ENCODE assay signal across 24 mouse cellular contexts in genomic region chr19:24537691-24538090, GRCm38 (mm10). TPM values are rescaled to one million over a fixed set of nuclear protein-coding genes. Genes with fewer than 3 reads are reported as not detected.
DNase-seq lines count a peak whose midpoint lies in the region; ATAC-seq and TF ChIP-seq lines count a peak whose summit lies in the region.
"Had no signal": no experiment of that assay in that cellular context is flagged by ENCODE, and none has a peak within 500 bp of the region (broad histone marks: within the 10 kb centered on the region; RNA-seq: fewer than 3 reads in every experiment).

No protein-coding gene starts in this region.

- H3K4me1 ChIP-seq in liver, embryonic 13.5 days (replicated peaks) = peaks cover 95% of the 10 kb centered on the region
- H3K4me1 ChIP-seq in liver, postnatal 0 days (ENCODE audit: insufficient read depth) = peaks cover 10% of the 10 kb centered on the region
- peaks cover 36% of the 10 kb centered on the region for H3K4me1 ChIP-seq in liver, embryonic 16.5 days (ENCODE audit: control insufficient read depth, low read depth, low read length)
- H3K4me1 ChIP-seq: forebrain, embryonic 12.5 days; hindbrain, embryonic 10.5 days had no signal

- no peak for ATAC-seq in liver, embryonic 13.5 days (ENCODE audit: low read depth)
- ATAC-seq in liver, postnatal 0 days = no peak
- no peak for ATAC-seq in liver, embryonic 16.5 days (ENCODE audit: low read depth)
- ATAC-seq: activated CD4-positive, CD25-positive, alpha-beta regulatory T cell, adult 4 months; CD4-positive, CD25-positive, alpha-beta regulatory T cell, adult 4 months; forebrain, embryonic 16.5 days had no signal

- TF ChIP-seq CTCF in liver, postnatal 0 days (IDR thresholded peaks at IDR 0.05; ENCODE audit: low read depth) = no peak

- no peak for TF ChIP-seq EP300 in liver, postnatal 0 days (IDR thresholded peaks at IDR 0.05; ENCODE audit: low read depth)

- H3K27ac ChIP-seq in liver, embryonic 13.5 days = peak overlapping the region; percentile 80
- no peak overlapping the region; the same call in 1 of the 2 replicates for H3K27ac ChIP-seq in liver, postnatal 0 days (ENCODE audit: low read depth)
- H3K27ac ChIP-seq in liver, embryonic 16.5 days (ENCODE audit: low read length) = peak overlapping the region; percentile 43
- H3K27ac ChIP-seq: embryonic facial prominence, embryonic 13.5 days; forebrain, embryonic 12.5 days; heart, adult 2 months; heart, embryonic 15.5 days; hindbrain, embryonic 10.5 days; hindbrain, embryonic 14.5 days had no signal

- H3K9me3 ChIP-seq in liver, embryonic 13.5 days (replicated peaks) = no peaks in the 10 kb centered on the region
- no peaks in the 10 kb centered on the region for H3K9me3 ChIP-seq in liver, postnatal 0 days (ENCODE audit: low read length)
- no peaks in the 10 kb centered on the region for H3K9me3 ChIP-seq in liver, embryonic 16.5 days (replicated peaks; ENCODE audit: control insufficient read depth, low read length)
- H3K9me3 ChIP-seq: embryonic facial prominence, embryonic 13.5 days; forebrain, embryonic 12.5 days; heart, embryonic 15.5 days; hindbrain, embryonic 10.5 days had no signal

- H3K4me2 ChIP-seq in liver, embryonic 13.5 days = no peak overlapping the region
- no peak overlapping the region for H3K4me2 ChIP-seq in liver, postnatal 0 days (ENCODE audit: low read depth, low read length)
- H3K4me2 ChIP-seq in liver, embryonic 16.5 days (ENCODE audit: low read depth, low read length) = no peak overlapping the region
- H3K4me2 ChIP-seq: embryonic facial prominence, embryonic 13.5 days; forebrain, embryonic 12.5 days; heart, embryonic 15.5 days; hindbrain, embryonic 14.5 days had no signal

- WGBS in liver, embryonic 13.5 days (ENCODE audit: insufficient replicate concordance) = 73% methylated on average over 4 of the region's 4 CpGs
- WGBS in liver, postnatal 0 days (ENCODE audit: insufficient replicate concordance) = 72% methylated on average over 4 of the region's 4 CpGs
- 74% methylated on average over 4 of the region's 4 CpGs for WGBS in liver, embryonic 16.5 days (ENCODE audit: insufficient replicate concordance)

- DNase-seq in heart, adult 11 months = peak; percentile 54
- no peak for DNase-seq in heart, adult 8-10 months (ENCODE audit: low spot score)
- no peak for DNase-seq in liver, embryonic 13.5 days
- DNase-seq in liver, postnatal 0 days = no peak
- peak; percentile 58 for DNase-seq in lung, postnatal 25 days (ENCODE audit: low spot score)
- no peak for DNase-seq in lung, postnatal 4 days
- no peak for DNase-seq in cerebellum, postnatal 4 days (ENCODE audit: low spot score in 2 of 2)
- DNase-seq: adrenal gland, postnatal 14 days; B cell, adult 2 months; cerebellum, adult 11-12 months; cerebellum, adult 9-10 months; cerebellum, postnatal 25 days; gastrocnemius, postnatal 10 days; heart, adult 2 months; heart, postnatal 14 days had no signal

- H3K36me3 ChIP-seq in liver, embryonic 13.5 days = no peaks in the 10 kb centered on the region
- H3K36me3 ChIP-seq in liver, postnatal 0 days (replicated peaks; ENCODE audit: insufficient read depth, low read length) = no peaks in the 10 kb centered on the region; the same call in 1 of the 2 replicates
- H3K36me3 ChIP-seq in liver, embryonic 16.5 days (ENCODE audit: control insufficient read depth, insufficient read depth) = no peaks in the 10 kb centered on the region
- H3K36me3 ChIP-seq: embryonic facial prominence, embryonic 13.5 days; forebrain, embryonic 12.5 days; heart, embryonic 15.5 days; hindbrain, embryonic 10.5 days had no signal

- no peak overlapping the region for H3K4me3 ChIP-seq in liver, embryonic 13.5 days (replicated peaks)
- no peak overlapping the region for H3K4me3 ChIP-seq in liver, postnatal 0 days (ENCODE audit: low read depth, low read length)
- H3K4me3 ChIP-seq in liver, embryonic 16.5 days (ENCODE audit: low read depth, low read length) = no peak overlapping the region
- H3K4me3 ChIP-seq: embryonic facial prominence, embryonic 13.5 days; forebrain, embryonic 12.5 days; heart, adult 2 months; heart, embryonic 15.5 days; hindbrain, embryonic 10.5 days had no signal

- H3K27me3 ChIP-seq in liver, embryonic 13.5 days = no peaks in the 10 kb centered on the region
- no peaks in the 10 kb centered on the region for H3K27me3 ChIP-seq in liver, postnatal 0 days (ENCODE audit: insufficient read depth, low read length)
- H3K27me3 ChIP-seq in liver, embryonic 16.5 days (ENCODE audit: control insufficient read depth, insufficient read depth, low read depth, low read length) = no peaks in the 10 kb centered on the region
- H3K27me3 ChIP-seq: embryonic facial prominence, embryonic 13.5 days; forebrain, embryonic 12.5 days; heart, embryonic 15.5 days had no signal

- peak overlapping the region; percentile 31; the same call in 1 of the 2 replicates for H3K9ac ChIP-seq in liver, embryonic 13.5 days
- H3K9ac ChIP-seq in liver, postnatal 0 days (replicated peaks) = no peak overlapping the region
- peak overlapping the region; percentile 12; the same call in 1 of the 2 replicates for H3K9ac ChIP-seq in liver, embryonic 16.5 days (ENCODE audit: low read depth, low read length)
- H3K9ac ChIP-seq: embryonic facial prominence, embryonic 13.5 days; forebrain, embryonic 12.5 days; heart, embryonic 15.5 days; hindbrain, embryonic 14.5 days had no signal

RNA-seq across cellular contexts. Expression of gene Pip5k1b, which starts 18.0 kb away (rescaled TPM):
- total RNA-seq in heart, adult 8-10 months (2022) = 10 to 100 TPM; 20.2 to 23.1 (median 21.5) TPM
- polyA plus RNA-seq in liver, embryonic 13.5 days (2015; fragmentation: Nextera tagmentation; extraction: Ambion mirVana) = 8.5 and 10.2 TPM in 2 replicates
- polyA plus RNA-seq in liver, postnatal 0 days (2015; fragmentation: Nextera tagmentation; extraction: Ambion mirVana) = 3.0 and 4.4 TPM in 2 replicates
- 8.3 and 8.7 TPM in 2 replicates for polyA plus RNA-seq in liver, embryonic 16.5 days (2015; fragmentation: Nextera tagmentation; extraction: Ambion mirVana)

Comparison
In these comparisons a context has a peak if more than half of its experiments do, and no peak if none do; other contexts are left out.
1. DNase-seq: peak in heart, adult 11 months (single experiment) and lung, postnatal 25 days (single experiment); none in heart, adult 8-10 months (single experiment), liver, embryonic 13.5 days (single experiment), liver, postnatal 0 days (single experiment), lung, postnatal 4 days (0 of 2) and cerebellum, postnatal 4 days (0 of 2).